Mouse (Mus musculus) liver, embryonic 16.5 days (tissue): ENCODE data around the gene Snx7. TPM values are rescaled to one million over a fixed set of nuclear protein-coding genes. Genes with fewer than 3 reads are reported as not detected.

Source experiments
- ATAC-seq: fragments of 200-750 bp; cut with Nextera tagmentation; 2 replicates; pipeline ENCODE4 v1.8.0; 2017; ENCODE audit warnings: low read depth, mild to moderate bottlenecking, moderate number of reproducible peaks, moderate library complexity
- H3K27ac ChIP-seq: fragments of 300-500 bp; sonication (generic); 2 replicates; pipeline ENCODE4 v1.5.1; 2014; ENCODE audit warnings: mild to moderate bottlenecking, low read length
- H3K27me3 ChIP-seq: fragments of 300-500 bp; sonication (generic); 2 replicates; pipeline ENCODE4 v1.6.1; 2014; ENCODE audit warnings: low read depth, low read length, mixed read lengths; ENCODE audit not compliant: control insufficient read depth, insufficient read depth
- H3K36me3 ChIP-seq: fragments of 300-500 bp; sonication (generic); 2 replicates; pipeline ENCODE4 v1.6.1; 2014; ENCODE audit warnings: mild to moderate bottlenecking; ENCODE audit not compliant: control insufficient read depth, insufficient read depth
- H3K4me1 ChIP-seq: fragments of 300-500 bp; sonication (generic); 2 replicates; pipeline ENCODE4 v1.6.1; 2014; ENCODE audit warnings: low read depth, low read length, mixed read lengths; ENCODE audit not compliant: control insufficient read depth
- H3K4me2 ChIP-seq: fragments of 300-500 bp; sonication (generic); 2 replicates; pipeline ENCODE4 v1.6.1; 2014; ENCODE audit warnings: low read depth, low read length, mixed read lengths
- H3K4me3 ChIP-seq: fragments of 300-500 bp; sonication (generic); 2 replicates; pipeline ENCODE4 v1.5.1; 2014; ENCODE audit warnings: low read depth, mild to moderate bottlenecking, low read length
- H3K9ac ChIP-seq: fragments of 300-500 bp; sonication (generic); 2 replicates; pipeline ENCODE4 v1.6.1; 2014; ENCODE audit warnings: low read depth, low read length
- H3K9me3 ChIP-seq: fragments of 300-500 bp; sonication (generic); replicated peaks from 2 replicates; pipeline ENCODE4 v1.6.1; 2016; ENCODE audit warnings: low read length; ENCODE audit not compliant: control insufficient read depth
- WGBS: fragments of 180-500 bp; shearing (Covaris S2); extraction: QIAGEN DNeasy Blood & Tissue Kit; methylation state at CpG from one replicate; pipeline ENCODE4 v1.1.7; 2014; ENCODE audit not compliant: insufficient replicate concordance; 5-methylcytosine and 5-hydroxymethylcytosine counted together
- polyA plus RNA-seq: library from polyadenylated mRNA; unstranded; fragments of >200 nt; fragmentation: Nextera tagmentation; extraction: Ambion mirVana; gene quantifications from 2 replicates; pipeline ENCODE4 v1.2.1, GENCODE M21; 2015

Snx7 gene
- polyA plus RNA-seq, 1 experiment from 2014 or later = 12.1 TPM

GRCm38 (mm10) chr3:117838020-117838419 is 30.7 kb downstream of the Snx7 start:
- H3K4me2 ChIP-seq = no peak overlapping the region
- H3K27me3 ChIP-seq = no peaks in the 10 kb centered on the region
- no peak overlapping the region for H3K9ac ChIP-seq
- no peak overlapping the region for H3K27ac ChIP-seq
- H3K36me3 ChIP-seq = no peaks in the 10 kb centered on the region
- H3K4me3 ChIP-seq = no peak overlapping the region
- H3K9me3 ChIP-seq = no peaks in the 10 kb centered on the region
- ATAC-seq = no peak
- WGBS = 56% methylated on average over 3 of the region's 3 CpGs
- H3K4me1 ChIP-seq = no peaks in the 10 kb centered on the region

- no peaks in the 10 kb centered on the region for H3K36me3 ChIP-seq
- H3K27ac ChIP-seq = no peak overlapping the region
- H3K9me3 ChIP-seq = no peaks in the 10 kb centered on the region
- no peaks in the 10 kb centered on the region for H3K4me1 ChIP-seq
- no peaks in the 10 kb centered on the region for H3K27me3 ChIP-seq
- ATAC-seq = no peak
- 60% methylated on average over 6 of the region's 6 CpGs for WGBS
- no peak overlapping the region for H3K9ac ChIP-seq
- no peak overlapping the region for H3K4me2 ChIP-seq
- no peak overlapping the region for H3K4me3 ChIP-seq
Observed at GRCm38 (mm10) chr3:117826486-117827200, 42.1 kb downstream of the Snx7 start.

GRCm38 (mm10) chr3:117823218-117823617 is 45.5 kb downstream of the Snx7 start:
- no peak overlapping the region for H3K9ac ChIP-seq
- no peak overlapping the region for H3K27ac ChIP-seq
- ATAC-seq = no peak
- H3K4me2 ChIP-seq = no peak overlapping the region
- no peaks in the 10 kb centered on the region for H3K36me3 ChIP-seq
- no peaks in the 10 kb centered on the region for H3K27me3 ChIP-seq
- no peak overlapping the region for H3K4me3 ChIP-seq
- no peaks in the 10 kb centered on the region for H3K4me1 ChIP-seq
- 65% methylated on average over 3 of the region's 3 CpGs for WGBS
- H3K9me3 ChIP-seq = no peaks in the 10 kb centered on the region

GRCm38 (mm10) chr3:117817635-117818034 is 51.1 kb downstream of the Snx7 start:
- Histone ChIP-seq H3K36me3 (no peaks in the 10 kb centered on the region), H3K9ac (no peak overlapping the region), H3K27ac (no peak overlapping the region), H3K27me3 (no peaks in the 10 kb centered on the region), H3K4me2 (no peak overlapping the region), H3K4me3 (no peak overlapping the region), H3K9me3 (no peaks in the 10 kb centered on the region), H3K4me1 (no peaks in the 10 kb centered on the region)
- ATAC-seq = no peak
- WGBS = 54% methylated on average over 1 of the region's 1 CpGs

GRCm38 (mm10) chr3:117814218-117814617 is 54.5 kb downstream of the Snx7 start:
- Histone ChIP-seq H3K27me3 (no peaks in the 10 kb centered on the region), H3K9me3 (no peaks in the 10 kb centered on the region), H3K4me3 (no peak overlapping the region), H3K4me1 (no peaks in the 10 kb centered on the region), H3K9ac (no peak overlapping the region), H3K27ac (no peak overlapping the region), H3K4me2 (no peak overlapping the region), H3K36me3 (no peaks in the 10 kb centered on the region)
- no peak for ATAC-seq
- WGBS = 62% methylated on average over 2 of the region's 2 CpGs

- H3K4me2 ChIP-seq = no peak overlapping the region
- H3K36me3 ChIP-seq = no peaks in the 10 kb centered on the region
- no peaks in the 10 kb centered on the region for H3K27me3 ChIP-seq
- no peak overlapping the region for H3K9ac ChIP-seq
- no peak overlapping the region for H3K27ac ChIP-seq
- no peaks in the 10 kb centered on the region for H3K4me1 ChIP-seq
- 78% methylated on average over 4 of the region's 4 CpGs for WGBS
- no peaks in the 10 kb centered on the region for H3K9me3 ChIP-seq
- no peak for ATAC-seq
- no peak overlapping the region for H3K4me3 ChIP-seq
Observed at GRCm38 (mm10) chr3:117812135-117812534, 56.6 kb downstream of the Snx7 start.

- no peak overlapping the region for H3K4me2 ChIP-seq
- no peak for ATAC-seq
- no peaks in the 10 kb centered on the region for H3K9me3 ChIP-seq
- H3K9ac ChIP-seq = no peak overlapping the region
- 59% methylated on average over 6 of the region's 6 CpGs for WGBS
- no peaks in the 10 kb centered on the region for H3K36me3 ChIP-seq
- no peak overlapping the region for H3K27ac ChIP-seq
- H3K27me3 ChIP-seq = no peaks in the 10 kb centered on the region
- H3K4me1 ChIP-seq = no peaks in the 10 kb centered on the region
- no peak overlapping the region for H3K4me3 ChIP-seq
Observed at GRCm38 (mm10) chr3:117805782-117806181, 63.0 kb downstream of the Snx7 start.

- ATAC-seq = no peak
- no peak overlapping the region for H3K27ac ChIP-seq
Observed at GRCm38 (mm10) chr3:117794501-117794900, 74.2 kb downstream of the Snx7 start.

GRCm38 (mm10) chr3:117791951-117792350 is 76.8 kb downstream of the Snx7 start:
- H3K4me2 ChIP-seq = no peak overlapping the region
- H3K4me1 ChIP-seq = no peaks in the 10 kb centered on the region
- ATAC-seq = no peak
- no peaks in the 10 kb centered on the region for H3K36me3 ChIP-seq
- 62% methylated on average over 4 of the region's 4 CpGs for WGBS
- H3K4me3 ChIP-seq = no peak overlapping the region
- no peaks in the 10 kb centered on the region for H3K27me3 ChIP-seq
- no peak overlapping the region for H3K9ac ChIP-seq
- H3K27ac ChIP-seq = no peak overlapping the region
- H3K9me3 ChIP-seq = no peaks in the 10 kb centered on the region; the same call in 1 of the 2 replicates

More at GRCm38 (mm10) chr3:117794501-117794900, 74.2 kb downstream of the Snx7 start:
- Histone ChIP-seq H3K9me3 (no peaks in the 10 kb centered on the region; the same call in 1 of the 2 replicates), H3K27me3 (no peaks in the 10 kb centered on the region), H3K4me2 (no peak overlapping the region), H3K9ac (no peak overlapping the region), H3K4me1 (no peaks in the 10 kb centered on the region), H3K36me3 (no peaks in the 10 kb centered on the region), H3K4me3 (no peak overlapping the region)
